Mouse (Mus musculus): Measurements from ENCODE around the gene Xlr5c. TPM values are rescaled to one million over a fixed set of nuclear protein-coding genes. Genes with fewer than 3 reads are reported as not detected.

Xlr5c gene
- polyA plus RNA-seq, 1 experiment from 2014 or later, result not detected

Other genes starting within 250 kb of the Xlr5c start
- not detected in 3 replicates for gene Pnma3, start 228.2 kb downstream of the Xlr5c start, polyA plus RNA-seq (2018)
- gene Xlr4a, start 210.5 kb downstream of the Xlr5c start, polyA plus RNA-seq (2018), result 1.4 to 5.2 TPM (median 2.2 TPM) in 3 replicates
- 0.35 TPM in 1 of 3 replicates, not detected in the others for gene Xlr3a, start 195.9 kb downstream of the Xlr5c start, polyA plus RNA-seq (2018)
- not detected in 3 replicates for gene Gm14685, start 175.9 kb downstream of the Xlr5c start, polyA plus RNA-seq (2018)
- not detected in 3 replicates for gene Xlr5b, start 144.2 kb downstream of the Xlr5c start, polyA plus RNA-seq (2018)
- gene DXBay18, start 143.5 kb downstream of the Xlr5c start, polyA plus RNA-seq (2018), result not detected in 3 replicates
- gene Spin2d, start 116.0 kb downstream of the Xlr5c start, polyA plus RNA-seq (2018), result not detected in 3 replicates
- 1.6 to 2.5 TPM (median 1.8 TPM) in 3 replicates for gene Xlr3b, start 100.8 kb downstream of the Xlr5c start, polyA plus RNA-seq (2018)
- 3.1 to 6.6 TPM (median 5.2 TPM) in 3 replicates for gene Xlr4b, start 78.6 kb downstream of the Xlr5c start, polyA plus RNA-seq (2018)
- 1.2 to 3.4 TPM (median 2.6 TPM) in 3 replicates for gene F8a, start 64.7 kb downstream of the Xlr5c start, polyA plus RNA-seq (2018)
- 0.25 to 0.36 TPM (median 0.29 TPM) in 3 replicates for gene Xlr4c, start 49.8 kb downstream of the Xlr5c start, polyA plus RNA-seq (2018)
- gene Xlr3c, start 27.6 kb downstream of the Xlr5c start, polyA plus RNA-seq (2018), result not detected in 3 replicates
- gene Xlr5a, start within 50 bp of the Xlr5c start, polyA plus RNA-seq (2018), result not detected in 3 replicates
- gene Gm45015, start 43.9 kb upstream of the Xlr5c start, polyA plus RNA-seq (2018), result not detected in 3 replicates
- 6.6 to 8.1 TPM (median 7.9 TPM) in 3 replicates for gene Zfp275, start 49.6 kb upstream of the Xlr5c start, polyA plus RNA-seq (2018)
- not detected in 3 replicates for gene Gm18336, start 105.8 kb upstream of the Xlr5c start, polyA plus RNA-seq (2018)
- gene Zfp92, start 118.1 kb upstream of the Xlr5c start, polyA plus RNA-seq (2018), result not detected in 3 replicates
- gene Trex2, start 142.4 kb upstream of the Xlr5c start, polyA plus RNA-seq (2018), result not detected in 3 replicates
- 7.9 to 15.4 TPM (median 9.0 TPM) in 3 replicates for gene Haus7, start 166.1 kb upstream of the Xlr5c start, polyA plus RNA-seq (2018)
- 0.19 to 1.3 TPM (median 0.98 TPM) in 3 replicates for gene Bgn, start 190.6 kb upstream of the Xlr5c start, polyA plus RNA-seq (2018)
- gene Atp2b3, start 210.1 kb upstream of the Xlr5c start, polyA plus RNA-seq (2018), result 0.04 TPM in 1 of 3 replicates, not detected in the others

Measured in macrophage (primary cell).